Mouse (Mus musculus): ENCODE data around the gene Kif1b.

- TF ChIP-seq CTCF (IDR thresholded peaks at IDR 0.05; ENCODE audit: low read depth) = no peak
- 0 out of 2 replicates have a peak, but pooled peaks have one; percentile 8 for TF ChIP-seq EP300 (IDR thresholded peaks at IDR 0.05; ENCODE audit: low read depth)
These were observed 137.0 kb downstream of the Kif1b start for GRCm38 (mm10) chr4:149170394-149170931.

Measured in liver, embryonic 14.5 days (tissue).